Mouse (Mus musculus): Measurements from ENCODE around the gene 2610021A01Rik.
"Not testable (repeated sequence)": the region's sequence is repeated elsewhere in the genome, so short reads cannot be mapped to it uniquely, and the experiment has no call there.

The 2610021A01Rik gene

DNA sequence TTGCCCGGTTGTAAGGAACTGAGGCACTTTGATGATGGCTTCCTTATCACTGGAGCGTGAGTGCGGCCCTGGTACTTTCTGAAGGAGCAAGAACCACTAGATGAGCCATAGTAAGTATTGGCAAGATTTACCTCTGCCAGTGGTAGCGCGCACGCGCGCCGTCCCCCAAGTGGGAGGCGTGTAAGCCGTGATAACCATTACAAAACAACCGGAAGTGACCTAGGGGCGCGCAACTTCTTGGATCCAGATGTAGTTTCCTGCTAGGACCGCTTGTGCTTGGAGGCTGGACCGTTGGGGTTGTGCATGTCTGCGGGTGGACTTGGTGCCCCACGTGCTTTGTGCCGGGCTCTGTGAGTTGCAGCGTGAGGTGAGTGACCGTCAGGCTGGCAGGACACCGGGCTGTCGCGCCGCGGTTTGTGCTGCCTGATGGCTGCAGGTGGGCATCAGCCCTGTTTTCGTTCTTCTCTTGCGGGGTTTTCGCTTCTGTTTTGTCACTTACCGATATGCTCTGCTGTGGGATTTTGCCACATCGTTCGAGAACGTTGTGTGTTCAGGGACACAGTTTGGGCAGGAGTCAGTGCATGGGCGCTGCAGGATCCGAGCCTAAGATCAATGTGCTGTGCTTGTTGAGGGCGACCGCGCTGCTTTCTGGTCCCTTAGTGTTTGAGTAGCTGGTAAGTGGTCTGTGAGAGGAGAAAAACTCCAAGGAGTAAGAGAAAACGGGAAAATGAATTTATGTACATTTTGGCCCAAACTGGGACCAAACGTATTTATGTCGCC, at the start of gene 2610021A01Rik:
Gene 2610021A01Rik (plus strand): TSS at position 197 of the 780 bp plus-strand sequence.
- peak; percentile 75 for DNase-seq (ENCODE audit: low read depth, low spot score)

DNA sequence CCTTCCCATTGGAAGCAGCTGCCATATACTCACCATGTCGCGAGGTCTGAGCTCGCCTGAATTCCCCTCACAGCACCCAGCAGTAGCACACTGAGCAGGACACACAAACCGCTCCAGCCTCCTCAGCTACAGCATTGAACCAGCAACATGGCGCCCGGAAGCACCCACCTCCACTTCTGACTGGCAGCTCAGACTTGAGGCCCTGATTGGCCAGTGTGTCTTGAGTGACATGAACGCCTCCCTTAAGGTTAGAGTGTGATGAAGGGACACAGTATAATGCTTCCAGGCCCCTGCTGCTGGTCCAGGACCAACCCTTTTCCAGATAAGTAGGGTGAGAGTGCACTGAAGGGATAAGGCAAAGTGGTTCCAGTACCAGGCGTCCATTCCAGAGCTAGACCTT, 38.3 kb upstream of the 2610021A01Rik start:
- DNase-seq (ENCODE audit: low read depth, low spot score): no peak

DNA sequence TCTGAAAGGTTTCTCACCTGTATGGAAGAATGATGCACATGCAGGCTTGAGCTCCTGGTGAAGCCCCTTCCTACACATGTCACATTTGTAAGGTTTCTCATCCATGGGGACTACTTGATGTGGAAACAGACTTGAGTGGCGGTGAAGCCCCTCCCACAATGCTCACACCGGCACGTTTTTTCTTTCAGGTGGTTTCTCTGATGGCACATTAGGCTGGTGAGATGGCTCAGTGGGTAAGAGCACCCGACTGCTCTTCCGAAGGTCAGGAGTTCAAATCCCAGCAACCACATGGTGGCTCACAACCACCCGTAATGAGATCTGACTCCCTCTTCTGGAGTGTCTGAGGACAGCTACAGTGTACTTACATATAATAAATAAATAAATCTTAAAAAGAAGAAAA, 25.5 kb upstream of the 2610021A01Rik start, which contains the start of gene Gm6871:
Gene Gm6871 (minus strand): TSS at position 101 of the 400 bp plus-strand sequence.
- DNase-seq (ENCODE audit: low read depth, low spot score): not testable (repeated sequence)

- no peak for DNase-seq (ENCODE audit: low read depth, low spot score)
Measured at GRCm38 (mm10) chr7:41577956-41578355, 21.1 kb upstream of the 2610021A01Rik start.

GRCm38 (mm10) chr7:41582028-41582427, 17.0 kb upstream of the 2610021A01Rik start:
- DNase-seq (ENCODE audit: low read depth, low spot score): no peak

- DNase-seq (ENCODE audit: low read depth, low spot score): not testable (repeated sequence)
Measured at GRCm38 (mm10) chr7:41587831-41588230, 11.2 kb upstream of the 2610021A01Rik start.

DNA sequence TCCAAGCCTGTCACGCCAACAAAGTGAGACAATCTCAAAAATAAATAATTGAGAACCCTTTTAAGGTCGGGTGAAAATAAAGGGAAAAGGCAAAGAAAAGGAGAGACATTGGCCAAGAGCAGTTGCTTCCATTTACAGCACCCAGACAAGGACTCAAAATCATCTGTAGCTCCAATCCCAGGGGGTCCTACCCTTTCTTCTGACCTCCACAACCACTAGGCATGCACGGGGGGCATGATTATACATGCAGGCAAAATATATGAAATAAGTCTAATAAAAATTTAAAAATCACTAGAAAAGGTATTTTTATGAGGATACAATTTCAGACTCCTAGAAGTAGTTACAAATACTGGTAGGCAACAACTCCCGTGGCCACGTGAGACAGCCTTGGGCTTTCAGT, 415 bp upstream of the 2610021A01Rik start:
- DNase-seq (ENCODE audit: low read depth, low spot score): no peak

- DNase-seq (ENCODE audit: low read depth, low spot score): no peak
Measured at GRCm38 (mm10) chr7:41599932-41600548, 1.0 kb downstream of the 2610021A01Rik start.

GRCm38 (mm10) chr7:41611654-41612053, 12.6 kb downstream of the 2610021A01Rik start:
- no peak for DNase-seq (ENCODE audit: low read depth, low spot score)

GRCm38 (mm10) chr7:41616241-41616640, 17.2 kb downstream of the 2610021A01Rik start:
- DNase-seq (ENCODE audit: low read depth, low spot score): not testable (repeated sequence)

DNA sequence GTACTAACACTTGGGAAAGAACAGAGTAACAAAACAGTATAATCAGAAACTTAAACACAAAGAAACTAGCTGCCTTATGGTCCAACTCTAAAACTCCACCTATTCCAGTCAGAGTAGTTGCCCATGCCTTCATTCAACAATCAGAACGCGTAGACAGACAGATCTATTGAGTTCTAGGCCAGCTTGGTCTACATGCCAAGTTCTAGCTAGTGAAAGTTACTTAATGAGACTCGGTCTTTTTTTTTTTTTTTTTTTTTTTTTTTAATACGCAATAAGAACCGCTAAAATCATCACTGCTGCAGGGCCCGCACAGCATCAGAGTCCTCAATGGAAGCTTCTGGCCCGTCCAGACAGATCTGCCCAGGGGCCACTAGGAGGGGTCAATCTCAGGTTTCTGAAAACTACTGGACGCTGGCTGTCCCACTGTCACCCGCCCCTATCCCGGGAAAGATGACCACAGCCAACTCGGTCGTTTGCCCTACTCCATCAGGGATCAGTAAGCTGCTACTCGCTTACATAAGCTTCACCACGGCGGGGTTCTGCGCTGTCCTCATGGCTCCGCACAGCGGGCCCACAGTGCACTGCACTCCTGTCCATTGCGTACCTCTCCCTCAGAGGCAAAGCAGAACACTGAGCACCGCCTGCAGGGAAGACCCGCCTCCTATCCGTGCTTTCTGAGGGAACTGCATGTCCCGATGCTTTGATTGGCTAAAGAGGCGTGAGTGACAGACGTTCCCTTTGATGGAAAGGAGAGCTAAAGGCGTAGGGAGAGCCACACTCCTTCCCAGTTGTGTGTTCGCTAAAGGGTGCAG, 33.6 kb downstream of the 2610021A01Rik start, which contains the start of gene Zfp788:
Gene Zfp788 (plus strand): TSS at position 795 of the 812 bp plus-strand sequence.
- DNase-seq (ENCODE audit: low read depth, low spot score): peak; percentile 86

DNA sequence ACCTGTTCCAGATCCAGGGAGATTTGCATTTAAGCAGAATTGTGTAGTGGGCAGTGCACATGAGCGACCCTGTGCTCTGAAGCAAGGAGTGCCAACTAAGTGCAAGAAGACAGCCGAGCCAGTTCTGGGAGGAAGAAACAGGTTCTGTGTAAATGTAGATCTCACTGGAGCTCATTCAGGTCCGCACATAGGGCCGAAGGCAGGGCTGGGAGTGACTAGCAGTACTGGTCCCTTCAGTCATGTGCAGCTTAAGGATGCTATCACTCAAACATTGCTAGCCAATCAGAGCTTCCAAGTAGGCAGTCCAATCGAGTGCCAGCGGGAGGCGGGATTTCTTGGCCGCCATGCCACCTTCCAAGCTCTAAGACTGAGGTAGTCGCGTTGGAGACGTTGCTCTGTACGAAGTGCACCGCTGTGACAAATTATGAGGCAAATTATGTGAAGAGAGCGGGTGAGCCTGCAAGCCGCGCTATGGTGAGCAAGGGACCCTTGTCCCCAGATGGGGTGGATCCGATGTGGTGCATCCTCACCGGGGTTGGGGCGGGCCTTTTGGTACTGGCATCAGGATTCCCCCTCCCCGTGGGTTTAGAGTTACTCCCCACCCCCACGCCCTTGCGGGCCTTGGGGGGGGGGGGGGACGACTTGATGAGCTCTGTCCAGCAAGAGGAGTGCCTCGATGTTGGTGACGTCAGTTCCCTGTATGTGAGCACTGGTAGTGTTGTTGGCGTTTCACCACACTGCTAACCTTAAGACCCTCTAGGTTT, 34.4 kb downstream of the 2610021A01Rik start:
- DNase-seq (ENCODE audit: low read depth, low spot score): peak; percentile 80

GRCm38 (mm10) chr7:41674326-41674725, 75.3 kb downstream of the 2610021A01Rik start:
- DNase-seq (ENCODE audit: low read depth, low spot score): not testable (repeated sequence)

Data from WW6 (cell line).